Mouse (Mus musculus) heart, embryonic 16.5 days (tissue): ENCODE results near the gene Enkd1. TPM values are rescaled to one million over a fixed set of nuclear protein-coding genes. Genes with fewer than 3 reads are reported as not detected.

ENCODE experiments used
- polyA plus RNA-seq: library from polyadenylated mRNA; unstranded; fragments of >200 nt; fragmentation: Nextera tagmentation; extraction: Ambion mirVana; gene quantifications from 2 replicates; pipeline ENCODE4 v1.2.1, GENCODE M21; 2015

The Enkd1 gene
- polyA plus RNA-seq, 1 experiment from 2014 or later, result 13.1 TPM

Other genes with a start within 250 kb of the Enkd1 start
- 38.7 and 40.0 TPM in 2 replicates for gene Tppp3, start 236.7 kb downstream of the Enkd1 start, polyA plus RNA-seq
- 26.3 and 31.3 TPM in 2 replicates for gene Zdhhc1, start 211.3 kb downstream of the Enkd1 start, polyA plus RNA-seq
- 0.24 and 0.25 TPM in 2 replicates for gene Hsd11b2, start 189.5 kb downstream of the Enkd1 start, polyA plus RNA-seq
- 62.4 and 63.7 TPM in 2 replicates for gene Atp6v0d1, start 142.2 kb downstream of the Enkd1 start, polyA plus RNA-seq
- gene Ripor1, start 103.0 kb downstream of the Enkd1 start, polyA plus RNA-seq, result 34.0 and 36.2 TPM in 2 replicates
- gene Ctcf, start 71.6 kb downstream of the Enkd1 start, polyA plus RNA-seq, result 72.1 and 80.0 TPM in 2 replicates
- gene Agrp, start 70.8 kb downstream of the Enkd1 start, polyA plus RNA-seq, result 0.71 TPM in 1 of 2 replicates, not detected in the other
- 1.4 and 3.0 TPM in 2 replicates for gene Carmil2, start 21.9 kb downstream of the Enkd1 start, polyA plus RNA-seq
- gene Acd, start 7.1 kb downstream of the Enkd1 start, polyA plus RNA-seq, result 36.4 and 41.7 TPM in 2 replicates
- gene Pard6a, start 7.1 kb downstream of the Enkd1 start, polyA plus RNA-seq, result 13.6 and 17.5 TPM in 2 replicates
- gene 4933405L10Rik, start 555 bp downstream of the Enkd1 start, polyA plus RNA-seq, result 0.16 TPM in 1 of 2 replicates, not detected in the other
- gene Gfod2, start 50.5 kb upstream of the Enkd1 start, polyA plus RNA-seq, result 7.5 and 12.0 TPM in 2 replicates
- gene Ranbp10, start 119.1 kb upstream of the Enkd1 start, polyA plus RNA-seq, result 8.3 and 9.2 TPM in 2 replicates
- 0.43 and 0.64 TPM in 2 replicates for gene Tsnaxip1, start 119.5 kb upstream of the Enkd1 start, polyA plus RNA-seq
- 34.0 and 35.6 TPM in 2 replicates for gene Cenpt, start 145.1 kb upstream of the Enkd1 start, polyA plus RNA-seq
- 49.0 and 50.9 TPM in 2 replicates for gene Thap11, start 146.9 kb upstream of the Enkd1 start, polyA plus RNA-seq
- 132 and 194 TPM in 2 replicates for gene Nutf2, start 152.4 kb upstream of the Enkd1 start, polyA plus RNA-seq
- gene Edc4, start 172.7 kb upstream of the Enkd1 start, polyA plus RNA-seq, result 32.6 and 33.7 TPM in 2 replicates
- gene Nrn1l, start 185.4 kb upstream of the Enkd1 start, polyA plus RNA-seq, result 0.69 and 0.89 TPM in 2 replicates
- 22.8 and 25.1 TPM in 2 replicates for gene Pskh1, start 192.2 kb upstream of the Enkd1 start, polyA plus RNA-seq
- gene Ctrl, start 225.7 kb upstream of the Enkd1 start, polyA plus RNA-seq, result 0.79 and 0.89 TPM in 2 replicates
- 89.4 and 112 TPM in 2 replicates for gene Psmb10, start 230.2 kb upstream of the Enkd1 start, polyA plus RNA-seq
- 1.3 and 1.7 TPM in 2 replicates for gene Lcat, start 235.2 kb upstream of the Enkd1 start, polyA plus RNA-seq